Comparison of ENCODE assay signal across 10 mouse cellular contexts in the genomic region with DNA sequence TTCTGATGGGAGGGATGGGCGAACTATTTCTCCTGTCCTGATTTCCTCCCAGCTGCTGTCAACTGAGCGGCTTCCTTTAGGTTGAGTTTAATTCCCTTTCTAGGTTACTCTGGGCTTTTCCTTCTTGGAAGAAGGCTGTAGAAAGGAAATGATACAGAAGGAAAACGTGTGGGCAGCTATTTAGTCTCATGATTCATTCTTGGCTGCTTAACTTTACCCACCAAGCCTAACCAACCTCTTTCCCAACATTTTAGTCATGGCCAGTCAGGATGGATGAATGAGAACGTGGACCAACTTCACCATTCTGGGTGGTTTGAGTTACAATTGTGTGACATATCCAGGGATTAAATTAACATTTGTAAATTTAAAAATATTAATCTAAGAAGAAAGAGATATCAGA.
"Had no signal": no experiment of that assay in that cellular context is flagged by ENCODE, and none has a peak within 500 bp of the region (broad histone marks: within the 10 kb centered on the region; RNA-seq: fewer than 3 reads in every experiment).

No protein-coding gene starts in this region.

- ATAC-seq: midbrain, embryonic 16.5 days had no signal

- DNase-seq: kidney, postnatal 14 days; left cerebral cortex, postnatal 4 days; lung, adult 18-20 months; right cerebral cortex, postnatal 14 days; thymus, postnatal 4 days had no signal

- H3K27me3 ChIP-seq: kidney, embryonic 15.5 days; midbrain, embryonic 12.5 days had no signal

- H3K9ac ChIP-seq: kidney, embryonic 15.5 days; limb, embryonic 13.5 days; liver, embryonic 14.5 days; midbrain, embryonic 12.5 days had no signal

- H3K27ac ChIP-seq: kidney, embryonic 15.5 days; limb, embryonic 13.5 days; liver, embryonic 14.5 days; midbrain, embryonic 12.5 days had no signal

- H3K36me3 ChIP-seq: kidney, embryonic 15.5 days; limb, embryonic 13.5 days; midbrain, embryonic 12.5 days had no signal

- H3K4me1 ChIP-seq: kidney, embryonic 15.5 days; limb, embryonic 13.5 days had no signal

- H3K9me3 ChIP-seq: kidney, embryonic 15.5 days; limb, embryonic 13.5 days; midbrain, embryonic 12.5 days had no signal

- H3K4me2 ChIP-seq: kidney, embryonic 15.5 days; limb, embryonic 13.5 days; midbrain, embryonic 12.5 days had no signal

- H3K4me3 ChIP-seq: kidney, embryonic 15.5 days; limb, embryonic 13.5 days; midbrain, embryonic 12.5 days had no signal
